Mouse (Mus musculus): ENCODE measurements around the gene Alg9. TPM values are rescaled to one million over a fixed set of nuclear protein-coding genes. Genes with fewer than 3 reads are reported as not detected.
"Not testable (repeated sequence)": the region's sequence is repeated elsewhere in the genome, so short reads cannot be mapped to it uniquely, and the experiment has no call there.

Alg9 gene
- polyA plus RNA-seq, 1 experiment from 2014 or later: 40.8 TPM

DNA sequence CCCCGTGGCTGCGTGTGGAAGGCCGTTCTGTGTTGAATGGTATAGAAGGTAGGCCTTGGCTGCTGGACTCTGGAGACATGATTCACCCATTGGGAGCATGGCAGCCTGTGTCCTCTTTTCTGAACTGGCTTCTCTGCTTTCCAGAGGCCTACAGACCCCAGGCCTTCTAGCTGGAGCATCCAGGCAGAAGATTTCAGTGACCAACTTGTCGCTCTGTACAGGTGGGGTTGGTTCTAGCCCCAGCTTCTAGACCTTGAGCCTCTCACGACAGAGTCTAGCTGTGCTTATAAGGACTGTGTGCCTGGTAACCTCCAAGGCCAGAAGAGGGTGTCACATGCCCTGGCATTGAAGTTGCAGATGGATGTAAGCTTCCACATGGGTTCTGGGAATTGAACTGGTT lies 56.7 kb downstream of the Alg9 start:
- H3K4me3 ChIP-seq (replicated peaks): no peak overlapping the region
- no peak overlapping the region for H3K9ac ChIP-seq
- no peaks in the 10 kb centered on the region for H3K4me1 ChIP-seq (replicated peaks)
- no peak for ATAC-seq
- H3K9me3 ChIP-seq: no peaks in the 10 kb centered on the region
- no peak overlapping the region for H3K27ac ChIP-seq
- no peaks in the 10 kb centered on the region for H3K27me3 ChIP-seq (replicated peaks)
- H3K4me2 ChIP-seq (replicated peaks): no peak overlapping the region
- 94% methylated on average over 5 of the region's 5 CpGs for WGBS
- peaks cover 2% of the 10 kb centered on the region; the same call in 1 of the 2 replicates for H3K36me3 ChIP-seq

- 90% methylated on average over 4 of the region's 4 CpGs for WGBS
- H3K9ac ChIP-seq: no peak overlapping the region
- no peak overlapping the region for H3K27ac ChIP-seq
- H3K4me2 ChIP-seq (replicated peaks): no peak overlapping the region
- no peaks in the 10 kb centered on the region for H3K4me1 ChIP-seq (replicated peaks)
- ATAC-seq: no peak
- no peaks in the 10 kb centered on the region for H3K9me3 ChIP-seq
- no peak overlapping the region for H3K4me3 ChIP-seq (replicated peaks)
- H3K36me3 ChIP-seq: peaks cover 2% of the 10 kb centered on the region; the same call in 1 of the 2 replicates
- no peaks in the 10 kb centered on the region for H3K27me3 ChIP-seq (replicated peaks)
Measured at GRCm38 (mm10) chr9:50832162-50832561, 57.3 kb downstream of the Alg9 start.

- not testable (repeated sequence) for H3K4me2 ChIP-seq (replicated peaks); H3K9me3 ChIP-seq; H3K4me3 ChIP-seq (replicated peaks); H3K9ac ChIP-seq; ATAC-seq; H3K4me1 ChIP-seq (replicated peaks); H3K27me3 ChIP-seq (replicated peaks); H3K27ac ChIP-seq; H3K36me3 ChIP-seq
- WGBS: 72% methylated on average over 2 of the region's 2 CpGs
Measured at GRCm38 (mm10) chr9:50832582-50832981, 57.8 kb downstream of the Alg9 start.

DNA sequence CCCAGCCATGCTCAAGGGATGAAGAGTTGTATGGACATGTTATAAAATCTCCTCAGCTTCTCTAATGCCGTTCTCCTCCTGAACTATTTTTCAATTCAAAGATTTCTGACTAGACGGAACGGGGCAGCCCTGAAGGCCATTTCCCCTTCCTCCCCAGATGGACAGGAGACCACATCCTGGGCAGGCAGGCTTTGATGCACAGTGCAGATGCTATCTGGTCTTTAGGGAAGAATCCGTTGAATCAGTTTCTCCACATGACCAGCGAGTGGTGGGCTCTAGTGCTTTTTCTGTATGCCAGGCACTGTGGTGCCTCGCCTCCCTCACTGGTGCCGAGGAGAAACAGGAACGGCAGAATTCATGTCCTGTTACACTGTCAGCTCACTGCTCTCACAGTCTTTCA lies 59.0 kb downstream of the Alg9 start:
- Histone ChIP-seq H3K4me3 (replicated peaks) (no peak overlapping the region), H3K9ac (no peak overlapping the region), H3K36me3 (peaks cover 2% of the 10 kb centered on the region; the same call in 1 of the 2 replicates), H3K9me3 (no peaks in the 10 kb centered on the region), H3K27ac (no peak overlapping the region), H3K27me3 (replicated peaks) (no peaks in the 10 kb centered on the region), H3K4me2 (replicated peaks) (no peak overlapping the region), H3K4me1 (replicated peaks) (no peaks in the 10 kb centered on the region)
- no peak for ATAC-seq
- WGBS: 77% methylated on average over 8 of the region's 8 CpGs

DNA sequence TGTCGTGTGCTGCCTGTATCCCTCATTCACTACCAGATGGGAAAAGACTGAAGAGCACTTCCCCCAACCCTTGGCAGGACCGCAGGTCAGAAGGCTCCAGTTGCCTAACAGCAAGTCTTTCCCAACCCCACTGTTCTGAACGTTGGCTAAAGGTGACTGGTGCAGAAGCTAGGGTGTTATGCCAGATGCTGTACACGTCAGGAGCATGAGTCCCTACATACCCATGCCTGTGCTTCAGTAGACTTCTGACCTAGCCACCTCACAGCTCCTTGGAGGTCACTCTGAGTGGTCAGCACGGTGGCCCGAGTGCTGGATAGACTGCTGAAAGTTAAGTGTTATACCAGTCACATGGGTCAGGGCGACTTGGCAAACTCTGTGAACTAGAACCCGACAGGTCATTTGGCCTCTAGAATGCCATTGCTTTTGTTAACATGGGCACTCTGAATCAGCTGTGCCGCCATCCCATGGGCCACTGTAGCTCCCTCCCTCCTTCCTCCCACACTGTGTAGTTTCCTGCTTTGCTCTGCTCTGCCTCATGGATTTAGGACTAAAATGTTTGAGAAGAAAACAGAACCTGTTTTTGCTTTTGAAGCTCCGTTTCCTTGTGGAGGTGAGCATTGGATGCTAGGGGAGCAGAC lies 60.4 kb downstream of the Alg9 start:
- Histone ChIP-seq H3K4me2 (replicated peaks) (no peak overlapping the region), H3K36me3 (peaks cover 2% of the 10 kb centered on the region; the same call in 1 of the 2 replicates), H3K4me1 (replicated peaks) (no peaks in the 10 kb centered on the region), H3K9me3 (no peaks in the 10 kb centered on the region), H3K9ac (no peak overlapping the region), H3K4me3 (replicated peaks) (no peak overlapping the region), H3K27ac (no peak overlapping the region), H3K27me3 (replicated peaks) (no peaks in the 10 kb centered on the region)
- WGBS: 85% methylated on average over 10 of the region's 10 CpGs
- no peak for ATAC-seq

- H3K9ac ChIP-seq: no peak overlapping the region
- no peak overlapping the region for H3K27ac ChIP-seq
- H3K27me3 ChIP-seq (replicated peaks): no peaks in the 10 kb centered on the region
- peaks cover 2% of the 10 kb centered on the region; the same call in 1 of the 2 replicates for H3K36me3 ChIP-seq
- no peaks in the 10 kb centered on the region for H3K4me1 ChIP-seq (replicated peaks)
- ATAC-seq: no peak
- 89% methylated on average over 4 of the region's 4 CpGs for WGBS
- H3K4me3 ChIP-seq (replicated peaks): no peak overlapping the region
- no peaks in the 10 kb centered on the region for H3K9me3 ChIP-seq
- no peak overlapping the region for H3K4me2 ChIP-seq (replicated peaks)
Measured at GRCm38 (mm10) chr9:50836097-50836496, 61.3 kb downstream of the Alg9 start.

GRCm38 (mm10) chr9:50841079-50841789 lies 66.4 kb downstream of the Alg9 start:
- Histone ChIP-seq H3K4me1 (replicated peaks) (no peaks in the 10 kb centered on the region), H3K4me3 (replicated peaks) (no peak overlapping the region), H3K27me3 (replicated peaks) (no peaks in the 10 kb centered on the region), H3K36me3 (0 out of 2 replicates have a peak, but pooled peaks cover 4% of the 10 kb centered on the region), H3K9ac (no peak overlapping the region), H3K9me3 (no peaks in the 10 kb centered on the region), H3K4me2 (replicated peaks) (no peak overlapping the region), H3K27ac (no peak overlapping the region)
- WGBS: 75% methylated on average over 13 of the region's 13 CpGs
- no peak for ATAC-seq

DNA sequence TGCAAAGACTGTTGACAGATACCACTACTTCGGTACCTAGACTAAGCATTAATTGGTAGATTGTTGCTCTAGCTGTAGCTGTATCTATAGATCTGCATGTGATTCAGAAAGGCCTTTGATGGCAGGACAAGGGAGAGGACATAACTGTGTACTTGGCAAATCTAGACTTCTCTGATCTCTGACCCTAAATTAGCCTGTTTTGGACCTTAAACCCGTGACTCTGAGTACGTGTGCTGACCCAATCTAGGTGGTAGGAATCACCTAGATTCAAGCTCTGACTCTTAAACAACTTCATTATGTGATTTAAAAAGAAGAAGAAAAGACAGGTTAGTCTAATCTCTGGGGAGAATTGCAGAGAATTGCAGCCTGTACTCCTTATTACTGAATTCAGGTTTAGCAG lies 70.3 kb downstream of the Alg9 start, which contains the start of gene Ppp2r1b:
Gene Ppp2r1b (plus strand): TSS at position 221 of the 400 bp plus-strand sequence.
- WGBS: 82% methylated on average over 3 of the region's 3 CpGs

GRCm38 (mm10) chr9:50845547-50845946 lies 70.7 kb downstream of the Alg9 start:
- no peak for ATAC-seq
- Histone ChIP-seq H3K27me3 (replicated peaks) (no peaks in the 10 kb centered on the region), H3K4me3 (replicated peaks) (no peak overlapping the region), H3K9me3 (no peaks in the 10 kb centered on the region), H3K4me1 (replicated peaks) (peaks cover 18% of the 10 kb centered on the region), H3K9ac (no peak overlapping the region), H3K36me3 (0 out of 2 replicates have a peak, but pooled peaks cover 4% of the 10 kb centered on the region), H3K4me2 (replicated peaks) (no peak overlapping the region), H3K27ac (no peak overlapping the region)
- 70% methylated on average over 9 of the region's 9 CpGs for WGBS

More for the DNA sequence above, 70.3 kb downstream of the Alg9 start, which contains the start of gene Ppp2r1b:
- H3K4me2 ChIP-seq (replicated peaks): no peak within 1 kb of the TSS
- no peak within 1 kb of the TSS for H3K4me3 ChIP-seq (replicated peaks)
- peaks cover 14% of the 10 kb centered on the region for H3K4me1 ChIP-seq (replicated peaks)
- H3K27ac ChIP-seq: no peak within 1 kb of the TSS
- no peaks in the 10 kb centered on the region for H3K27me3 ChIP-seq (replicated peaks)
- H3K9me3 ChIP-seq: no peaks in the 10 kb centered on the region
- ATAC-seq: no peak
- H3K36me3 ChIP-seq: 0 out of 2 replicates have a peak, but pooled peaks cover 4% of the 10 kb centered on the region
- H3K9ac ChIP-seq: no peak within 1 kb of the TSS

GRCm38 (mm10) chr9:50847133-50847532 lies 72.3 kb downstream of the Alg9 start:
- ATAC-seq: no peak
- 75% methylated on average over 6 of the region's 6 CpGs for WGBS
- H3K4me1 ChIP-seq (replicated peaks): peaks cover 24% of the 10 kb centered on the region
- H3K4me2 ChIP-seq (replicated peaks): peak overlapping the region; percentile 28; the same call in 1 of the 2 replicates
- H3K4me3 ChIP-seq (replicated peaks): no peak overlapping the region
- no peaks in the 10 kb centered on the region for H3K27me3 ChIP-seq (replicated peaks)
- no peaks in the 10 kb centered on the region for H3K9me3 ChIP-seq
- H3K27ac ChIP-seq: peak overlapping the region; percentile 52
- no peak overlapping the region for H3K9ac ChIP-seq
- H3K36me3 ChIP-seq: 0 out of 2 replicates have a peak, but pooled peaks cover 4% of the 10 kb centered on the region

- Histone ChIP-seq H3K4me1 (replicated peaks) (peaks cover 26% of the 10 kb centered on the region), H3K27me3 (replicated peaks) (no peaks in the 10 kb centered on the region), H3K4me3 (replicated peaks) (no peak overlapping the region), H3K27ac (peak overlapping the region; percentile 52), H3K9ac (no peak overlapping the region), H3K36me3 (0 out of 2 replicates have a peak, but pooled peaks cover 2% of the 10 kb centered on the region), H3K4me2 (replicated peaks) (peak overlapping the region; percentile 28; the same call in 1 of the 2 replicates), H3K9me3 (no peaks in the 10 kb centered on the region)
- 40% methylated on average over 12 of the region's 12 CpGs for WGBS
- ATAC-seq: peak; percentile 37
Measured at GRCm38 (mm10) chr9:50847606-50848368, 73.0 kb downstream of the Alg9 start.

DNA sequence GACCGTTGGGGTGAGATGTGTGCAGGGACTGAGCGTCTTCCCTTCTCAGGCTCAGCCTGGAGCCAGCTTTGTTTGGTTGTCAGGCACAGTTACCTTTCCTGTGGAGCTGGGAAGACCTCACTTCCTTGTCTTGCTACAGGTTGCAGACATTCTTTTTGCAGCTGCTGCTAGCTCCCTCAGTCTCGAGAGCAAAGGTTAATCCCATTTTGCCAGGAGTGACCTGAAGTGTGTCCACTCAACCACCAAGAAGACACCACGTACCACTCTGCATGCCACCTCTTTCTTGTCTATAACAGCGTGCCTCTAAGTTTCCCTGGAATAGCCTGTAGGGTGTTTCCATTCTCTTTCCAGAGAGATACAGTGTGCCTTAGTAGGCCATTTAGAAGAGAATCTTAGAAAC lies 74.0 kb downstream of the Alg9 start:
- no peak overlapping the region for H3K4me3 ChIP-seq (replicated peaks)
- no peaks in the 10 kb centered on the region for H3K36me3 ChIP-seq
- WGBS: 49% methylated on average over 5 of the region's 5 CpGs
- H3K4me2 ChIP-seq (replicated peaks): peak overlapping the region; percentile 28
- H3K4me1 ChIP-seq (replicated peaks): peaks cover 34% of the 10 kb centered on the region
- H3K27me3 ChIP-seq (replicated peaks): no peaks in the 10 kb centered on the region
- peak; percentile 19 for ATAC-seq
- H3K27ac ChIP-seq: peak overlapping the region; percentile 52
- H3K9ac ChIP-seq: no peak overlapping the region
- H3K9me3 ChIP-seq: no peaks in the 10 kb centered on the region

Data from intestine, embryonic 15.5 days (tissue).